ENCODE assay signal across 9 mouse cellular contexts in genomic region chr8:61288006-61288566, GRCm38 (mm10).
DNase-seq lines count a peak whose midpoint lies in the region; ATAC-seq and TF ChIP-seq lines count a peak whose summit lies in the region.
"Had no signal": no experiment of that assay in that cellular context is flagged by ENCODE, and none has a peak within 500 bp of the region (broad histone marks: within the 10 kb centered on the region; RNA-seq: fewer than 3 reads in every experiment).

No protein-coding gene starts in this region.

- ATAC-seq in frontal cortex, adult (ENCODE audit: low TSS enrichment), result peak; percentile 72
- no peak for ATAC-seq in liver, postnatal 0 days
- ATAC-seq: intestine, embryonic 16.5 days had no signal

- intact Hi-C loops in left cerebral cortex, postnatal 4 days (cut with DNase I), result no loop called here
- intact Hi-C loops in left cerebral cortex, postnatal 36 days (cut with DNase I), result no loop called here

- H3K27me3 ChIP-seq in liver, postnatal 0 days (ENCODE audit: insufficient read depth, low read length), result no peaks in the 10 kb centered on the region

- H3K4me1 ChIP-seq in liver, postnatal 0 days (ENCODE audit: insufficient read depth), result peaks cover 7% of the 10 kb centered on the region

- no peaks in the 10 kb centered on the region for H3K36me3 ChIP-seq in liver, postnatal 0 days (replicated peaks; ENCODE audit: insufficient read depth, low read length)

- H3K4me3 ChIP-seq in liver, postnatal 0 days (ENCODE audit: low read depth, low read length), result no peak overlapping the region

- no peaks in the 10 kb centered on the region for H3K9me3 ChIP-seq in liver, postnatal 0 days (ENCODE audit: low read length)

- H3K4me2 ChIP-seq in liver, postnatal 0 days (ENCODE audit: low read depth, low read length), result no peak overlapping the region

- no peak overlapping the region for H3K9ac ChIP-seq in liver, postnatal 0 days (replicated peaks)

- 74% methylated on average over 11 of the region's 11 CpGs for WGBS in liver, postnatal 0 days (ENCODE audit: insufficient replicate concordance)

- TF ChIP-seq CTCF in liver, postnatal 0 days (IDR thresholded peaks at IDR 0.05; ENCODE audit: low read depth), result no peak

- DNase-seq in frontal cortex, postnatal 25 days (ENCODE audit: low spot score in 2 of 2), result no peak
- peak; percentile 24 for DNase-seq in left cerebral cortex, postnatal 4 days
- DNase-seq in left cerebral cortex, postnatal 36 days (ENCODE audit: low spot score in 2 of 2), result no peak
- peak; percentile 45 for DNase-seq in brain, embryonic 18.5 days (ENCODE audit: low read depth, low spot score)
- DNase-seq in layer of hippocampus, adult 9-11 months, result peak; percentile 56
- no peak for DNase-seq in liver, postnatal 0 days
- no peak for DNase-seq in ovary, postnatal 14 days (ENCODE audit: low spot score)

- no peak overlapping the region for H3K27ac ChIP-seq in liver, postnatal 0 days (ENCODE audit: low read depth)

- TF ChIP-seq EP300 in liver, postnatal 0 days (IDR thresholded peaks at IDR 0.05; ENCODE audit: low read depth), result no peak

Comparison
In these comparisons a context has a peak if more than half of its experiments do, and no peak if none do; other contexts are left out.
1. DNase-seq: peak in left cerebral cortex, postnatal 4 days (single experiment), brain, embryonic 18.5 days (single experiment) and layer of hippocampus, adult 9-11 months (single experiment); none in frontal cortex, postnatal 25 days (0 of 2), left cerebral cortex, postnatal 36 days (0 of 2), liver, postnatal 0 days (single experiment) and ovary, postnatal 14 days (single experiment).